Mouse (Mus musculus): Measurements from ENCODE around the gene Sema3g. TPM values are rescaled to one million over a fixed set of nuclear protein-coding genes. Genes with fewer than 3 reads are reported as not detected.

Gene Sema3g
- polyA plus RNA-seq, 1 experiment, result 38.8 TPM

GRCm38 (mm10) chr14:31173537-31173936 lies 44.1 kb upstream of the Sema3g start:
- Histone ChIP-seq H3K36me3 (ENCODE audit: control insufficient read depth, insufficient read depth, low read length) (peaks cover 8% of the 10 kb centered on the region), H3K27ac (ENCODE audit: insufficient read depth, low read depth, low read length) (no peak overlapping the region)
- WGBS, result 76% methylated on average over 7 of the region's 7 CpGs

DNA sequence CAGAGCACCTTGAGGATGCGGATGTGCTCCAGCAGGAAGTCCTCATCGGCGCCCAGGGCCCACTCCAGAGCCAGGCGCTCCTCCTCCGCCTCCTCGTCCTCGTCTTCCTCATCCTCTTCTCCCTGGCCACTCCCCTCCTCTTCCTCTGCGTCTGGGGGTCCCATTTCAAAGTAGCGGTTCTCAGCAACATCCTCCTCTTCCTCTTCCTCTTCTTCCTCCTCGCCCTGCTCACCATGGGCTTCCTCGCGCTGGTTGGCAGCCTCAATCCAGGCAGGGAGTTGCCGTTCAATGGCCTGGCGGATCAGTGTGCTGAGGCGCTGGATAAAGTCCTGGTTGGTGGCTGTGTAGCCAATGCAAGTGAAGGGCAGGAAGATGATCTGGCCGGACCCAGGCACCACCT lies 40.4 kb upstream of the Sema3g start:
- Histone ChIP-seq H3K27ac (ENCODE audit: insufficient read depth, low read depth, low read length) (no peak overlapping the region), H3K27me3 (replicated peaks; ENCODE audit: control insufficient read depth, insufficient read depth, low read length) (no peaks in the 10 kb centered on the region), H3K4me1 (ENCODE audit: control insufficient read depth, insufficient read depth, low read length) (peaks cover 18% of the 10 kb centered on the region), H3K4me3 (ENCODE audit: insufficient read depth, low read depth, low read length) (no peak overlapping the region), H3K36me3 (ENCODE audit: control insufficient read depth, insufficient read depth, low read length) (peaks cover 3% of the 10 kb centered on the region)
- WGBS, result 79% methylated on average over 16 of the region's 16 CpGs
- TF ChIP-seq CTCF (conservative IDR thresholded peaks at IDR 0.05; ENCODE audit: insufficient read depth, insufficient read length, low read depth, low read length) (no peak), POLR2A (IDR thresholded peaks at IDR 0.05; ENCODE audit: low read depth, low read length) (no peak)
- no peak for DNase-seq

More at GRCm38 (mm10) chr14:31173537-31173936, 44.1 kb upstream of the Sema3g start:
- no peak for TF ChIP-seq POLR2A (IDR thresholded peaks at IDR 0.05; ENCODE audit: low read depth, low read length)
- TF ChIP-seq CTCF (conservative IDR thresholded peaks at IDR 0.05; ENCODE audit: insufficient read depth, insufficient read length, low read depth, low read length), result no peak
- Histone ChIP-seq H3K27me3 (replicated peaks; ENCODE audit: control insufficient read depth, insufficient read depth, low read length) (no peaks in the 10 kb centered on the region), H3K4me1 (ENCODE audit: control insufficient read depth, insufficient read depth, low read length) (no peaks in the 10 kb centered on the region), H3K4me3 (ENCODE audit: insufficient read depth, low read depth, low read length) (no peak overlapping the region)
- no peak for DNase-seq

GRCm38 (mm10) chr14:31177715-31178114 lies 39.9 kb upstream of the Sema3g start:
- Histone ChIP-seq H3K4me1 (ENCODE audit: control insufficient read depth, insufficient read depth, low read length) (peaks cover 22% of the 10 kb centered on the region), H3K27ac (ENCODE audit: insufficient read depth, low read depth, low read length) (no peak overlapping the region), H3K4me3 (ENCODE audit: insufficient read depth, low read depth, low read length) (no peak overlapping the region), H3K36me3 (ENCODE audit: control insufficient read depth, insufficient read depth, low read length) (peaks cover 3% of the 10 kb centered on the region), H3K27me3 (replicated peaks; ENCODE audit: control insufficient read depth, insufficient read depth, low read length) (no peaks in the 10 kb centered on the region)
- 90% methylated on average over 5 of the region's 5 CpGs for WGBS
- no peak for DNase-seq
- no peak for TF ChIP-seq CTCF (conservative IDR thresholded peaks at IDR 0.05; ENCODE audit: insufficient read depth, insufficient read length, low read depth, low read length)
- TF ChIP-seq POLR2A (IDR thresholded peaks at IDR 0.05; ENCODE audit: low read depth, low read length), result no peak

- 71% methylated on average over 12 of the region's 12 CpGs for WGBS
- H3K36me3 ChIP-seq (ENCODE audit: control insufficient read depth, insufficient read depth, low read length), result peaks cover 7% of the 10 kb centered on the region
- H3K4me3 ChIP-seq (ENCODE audit: insufficient read depth, low read depth, low read length), result no peak overlapping the region
- H3K27ac ChIP-seq (ENCODE audit: insufficient read depth, low read depth, low read length), result peak overlapping the region; percentile 19; the same call in 1 of the 2 replicates
- H3K27me3 ChIP-seq (replicated peaks; ENCODE audit: control insufficient read depth, insufficient read depth, low read length), result no peaks in the 10 kb centered on the region
- TF ChIP-seq POLR2A (IDR thresholded peaks at IDR 0.05; ENCODE audit: low read depth, low read length) (no peak), CTCF (conservative IDR thresholded peaks at IDR 0.05; ENCODE audit: insufficient read depth, insufficient read length, low read depth, low read length) (no peak)
- peaks cover 31% of the 10 kb centered on the region for H3K4me1 ChIP-seq (ENCODE audit: control insufficient read depth, insufficient read depth, low read length)
- DNase-seq, result peak; percentile 86
These were observed 37.8 kb upstream of the Sema3g start for GRCm38 (mm10) chr14:31179677-31180365.

- H3K4me3 ChIP-seq (ENCODE audit: insufficient read depth, low read depth, low read length), result peak overlapping the region; percentile 32; the same call in 1 of the 2 replicates
- WGBS, result 48% methylated on average over 4 of the region's 4 CpGs
- peak overlapping the region; percentile 58 for H3K27ac ChIP-seq (ENCODE audit: insufficient read depth, low read depth, low read length)
- TF ChIP-seq CTCF (conservative IDR thresholded peaks at IDR 0.05; ENCODE audit: insufficient read depth, insufficient read length, low read depth, low read length), result no peak
- TF ChIP-seq POLR2A (IDR thresholded peaks at IDR 0.05; ENCODE audit: low read depth, low read length), result no peak
- DNase-seq, result peak; percentile 48
- H3K36me3 ChIP-seq (ENCODE audit: control insufficient read depth, insufficient read depth, low read length), result peaks cover 10% of the 10 kb centered on the region
- H3K4me1 ChIP-seq (ENCODE audit: control insufficient read depth, insufficient read depth, low read length), result peaks cover 31% of the 10 kb centered on the region
- H3K27me3 ChIP-seq (replicated peaks; ENCODE audit: control insufficient read depth, insufficient read depth, low read length), result no peaks in the 10 kb centered on the region
These were observed 36.1 kb upstream of the Sema3g start for GRCm38 (mm10) chr14:31181512-31181911.

- TF ChIP-seq POLR2A (IDR thresholded peaks at IDR 0.05; ENCODE audit: low read depth, low read length) (no peak), CTCF (conservative IDR thresholded peaks at IDR 0.05; ENCODE audit: insufficient read depth, insufficient read length, low read depth, low read length) (no peak)
- DNase-seq, result peak; percentile 86
- Histone ChIP-seq H3K36me3 (ENCODE audit: control insufficient read depth, insufficient read depth, low read length) (peaks cover 10% of the 10 kb centered on the region), H3K4me1 (ENCODE audit: control insufficient read depth, insufficient read depth, low read length) (peaks cover 39% of the 10 kb centered on the region), H3K27me3 (replicated peaks; ENCODE audit: control insufficient read depth, insufficient read depth, low read length) (no peaks in the 10 kb centered on the region), H3K4me3 (ENCODE audit: insufficient read depth, low read depth, low read length) (no peak overlapping the region), H3K27ac (ENCODE audit: insufficient read depth, low read depth, low read length) (peak overlapping the region; percentile 58)
- 18% methylated on average over 2 of the region's 2 CpGs for WGBS
These were observed 34.8 kb upstream of the Sema3g start for GRCm38 (mm10) chr14:31182786-31183290.

DNA sequence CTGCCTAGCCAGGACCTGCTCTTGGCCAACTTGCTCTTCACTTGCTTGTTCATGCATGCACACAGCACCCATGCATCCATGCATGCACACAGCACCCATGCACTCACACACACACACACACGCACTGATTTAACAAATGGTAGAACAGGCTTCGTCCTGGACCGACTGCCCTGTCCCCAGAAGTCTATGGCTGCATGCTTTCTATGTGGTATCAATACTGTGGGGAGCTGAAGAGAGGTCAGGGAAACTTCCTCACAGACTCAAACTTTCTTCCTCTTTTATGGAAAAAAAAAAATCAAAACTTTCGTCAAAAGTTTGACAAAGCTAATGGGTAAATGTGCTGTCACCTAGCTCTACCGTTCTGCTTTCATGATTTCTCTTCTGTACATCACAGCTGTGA lies 34.1 kb upstream of the Sema3g start:
- no peak for TF ChIP-seq POLR2A (IDR thresholded peaks at IDR 0.05; ENCODE audit: low read depth, low read length)
- TF ChIP-seq CTCF (conservative IDR thresholded peaks at IDR 0.05; ENCODE audit: insufficient read depth, insufficient read length, low read depth, low read length), result no peak
- no peaks in the 10 kb centered on the region for H3K27me3 ChIP-seq (replicated peaks; ENCODE audit: control insufficient read depth, insufficient read depth, low read length)
- H3K4me3 ChIP-seq (ENCODE audit: insufficient read depth, low read depth, low read length), result no peak overlapping the region
- 53% methylated on average over 5 of the region's 5 CpGs for WGBS
- peaks cover 12% of the 10 kb centered on the region for H3K36me3 ChIP-seq (ENCODE audit: control insufficient read depth, insufficient read depth, low read length)
- no peak for DNase-seq
- peaks cover 39% of the 10 kb centered on the region for H3K4me1 ChIP-seq (ENCODE audit: control insufficient read depth, insufficient read depth, low read length)
- peak overlapping the region; percentile 58 for H3K27ac ChIP-seq (ENCODE audit: insufficient read depth, low read depth, low read length)
